Mouse (Mus musculus) retina, embryonic 14.5 days (tissue): ENCODE measurements around the gene Gpr4.

Experiments used
- DNase-seq: peaks from one replicate; pipeline ENCODE4 v3.0.0-alpha.2; 2015; ENCODE audit warnings: low spot score

Gene Gpr4

DNA sequence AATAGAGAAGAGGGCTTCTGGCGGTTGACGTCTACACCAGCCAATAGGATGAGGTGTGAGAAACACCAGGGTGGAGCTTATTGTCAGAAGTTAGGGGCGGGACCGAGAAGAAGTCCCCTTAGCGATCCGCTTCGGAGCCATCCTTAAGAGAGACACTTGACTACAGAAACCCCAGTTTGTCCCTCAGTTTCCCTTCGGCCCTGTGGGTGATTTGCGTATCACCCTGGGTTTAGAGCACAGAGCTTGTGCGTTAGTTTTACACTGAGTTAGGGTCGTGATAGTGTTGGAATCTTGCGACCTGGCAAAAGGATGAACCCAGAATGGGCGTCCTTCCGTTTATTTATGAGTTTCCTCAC lies 16.4 kb downstream of the Gpr4 start:
- DNase-seq: no peak

- no peak for DNase-seq
Measured at GRCm38 (mm10) chr7:19229404-19229803, 17.1 kb downstream of the Gpr4 start.

GRCm38 (mm10) chr7:19230041-19230580 lies 17.8 kb downstream of the Gpr4 start:
- no peak for DNase-seq

DNA sequence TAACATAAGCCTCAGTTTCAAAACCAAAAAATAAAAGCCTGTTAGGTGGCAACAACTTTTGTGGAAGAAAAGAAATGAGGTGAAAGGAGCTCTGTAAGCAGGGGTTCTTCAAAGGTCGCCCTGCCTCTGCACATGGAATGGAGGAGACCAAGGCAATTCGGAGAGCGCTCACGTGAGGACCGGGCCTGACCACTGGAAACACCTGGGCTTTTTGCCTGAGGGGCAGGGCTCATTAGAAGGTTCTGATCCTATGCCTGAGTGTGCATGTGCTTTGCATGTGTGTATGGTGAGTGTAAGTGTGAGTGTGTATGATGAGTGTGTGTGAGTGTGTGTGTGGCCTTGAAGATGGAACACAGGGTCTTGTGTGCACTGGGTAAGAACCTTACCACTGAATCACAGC lies 18.6 kb downstream of the Gpr4 start:
- DNase-seq: no peak

GRCm38 (mm10) chr7:19231849-19232248 lies 19.5 kb downstream of the Gpr4 start:
- no peak for DNase-seq

DNA sequence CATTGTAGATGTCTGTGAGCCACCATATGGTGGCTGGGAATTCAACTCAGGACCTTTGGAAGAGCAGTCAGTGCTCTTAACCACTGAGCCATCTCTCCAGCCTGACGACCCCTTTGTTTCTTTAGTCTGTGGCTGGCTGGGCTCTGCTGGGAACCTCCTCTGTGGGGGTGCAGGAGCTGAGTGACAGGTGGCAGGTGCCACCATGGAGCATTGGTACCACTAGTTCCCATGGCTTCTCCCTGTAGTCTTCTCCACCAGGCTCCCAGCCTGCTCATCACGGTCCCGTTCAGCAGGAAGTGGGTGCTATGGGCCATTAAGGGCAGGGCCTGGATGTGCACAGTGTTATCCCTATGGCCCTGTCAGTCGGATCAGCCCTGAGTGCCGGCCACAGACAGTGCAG lies 22.3 kb downstream of the Gpr4 start:
- no peak for DNase-seq

- no peak for DNase-seq
Measured at GRCm38 (mm10) chr7:19235092-19235671, 22.8 kb downstream of the Gpr4 start.

DNA sequence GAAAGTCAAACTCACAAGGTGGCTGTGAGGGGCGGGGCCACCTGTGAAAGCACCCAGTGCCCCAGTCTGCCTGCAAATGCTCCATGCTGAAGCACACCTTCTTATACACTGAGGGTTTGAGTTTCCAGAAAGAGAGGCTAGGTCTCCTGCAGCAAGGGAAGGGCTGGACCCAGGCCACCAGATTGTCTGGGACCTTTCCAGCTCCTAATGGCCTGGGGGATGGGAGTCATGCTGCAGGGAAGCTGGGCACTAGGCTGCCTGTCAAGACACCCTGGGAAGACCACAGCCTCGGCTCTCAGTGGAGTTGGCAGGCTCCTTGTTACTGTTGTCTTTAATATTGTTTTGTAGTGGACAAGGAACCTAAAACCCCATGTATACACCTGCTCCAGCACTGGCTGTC lies 24.1 kb downstream of the Gpr4 start:
- no peak for DNase-seq

DNA sequence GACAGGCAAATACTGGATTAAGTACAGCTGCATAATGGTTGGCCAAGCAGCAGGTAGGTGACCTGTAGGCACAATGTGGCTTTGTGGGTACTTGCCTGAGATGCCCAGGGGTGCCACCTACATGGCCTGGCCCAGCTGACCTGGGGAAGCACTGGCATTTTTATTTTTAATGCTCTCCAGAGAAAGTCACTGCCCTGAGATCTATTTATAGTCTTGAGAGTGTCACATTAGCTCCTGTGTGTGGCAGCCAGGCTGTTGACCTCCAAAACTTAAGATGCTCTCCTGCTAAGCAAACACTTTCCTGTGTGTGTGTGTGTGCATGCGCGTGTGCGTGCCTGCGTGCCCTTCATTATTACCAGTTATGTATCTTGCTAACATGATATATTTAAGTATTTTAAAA lies 26.0 kb downstream of the Gpr4 start:
- no peak for DNase-seq

GRCm38 (mm10) chr7:19239423-19239822 lies 27.1 kb downstream of the Gpr4 start:
- DNase-seq: peak; percentile 96

- DNase-seq: no peak
Measured at GRCm38 (mm10) chr7:19239986-19240385, 27.6 kb downstream of the Gpr4 start.

- no peak for DNase-seq
Measured at GRCm38 (mm10) chr7:19240905-19241463, 28.6 kb downstream of the Gpr4 start.

GRCm38 (mm10) chr7:19242005-19242404 lies 29.7 kb downstream of the Gpr4 start:
- no peak for DNase-seq

DNA sequence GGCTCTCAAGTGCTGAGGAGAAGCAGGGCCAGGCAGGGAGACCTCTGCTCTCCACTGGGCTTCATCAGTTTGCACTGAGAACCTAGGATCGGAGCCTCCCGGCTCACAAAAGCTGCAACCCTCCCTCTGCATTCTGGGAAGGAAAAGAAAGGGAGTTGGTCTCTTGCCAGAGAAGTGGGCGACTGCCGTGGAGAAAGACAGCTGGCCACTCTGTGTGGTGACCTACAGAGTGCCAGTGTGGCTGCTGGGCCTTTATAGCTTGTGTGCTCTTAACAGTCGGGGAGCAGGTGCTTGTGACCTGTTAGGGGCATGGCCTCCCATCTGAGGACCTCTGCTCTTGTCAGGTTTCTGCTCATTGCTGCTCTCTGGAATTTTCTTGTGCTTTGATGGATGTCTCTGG lies 31.5 kb downstream of the Gpr4 start:
- no peak for DNase-seq

DNA sequence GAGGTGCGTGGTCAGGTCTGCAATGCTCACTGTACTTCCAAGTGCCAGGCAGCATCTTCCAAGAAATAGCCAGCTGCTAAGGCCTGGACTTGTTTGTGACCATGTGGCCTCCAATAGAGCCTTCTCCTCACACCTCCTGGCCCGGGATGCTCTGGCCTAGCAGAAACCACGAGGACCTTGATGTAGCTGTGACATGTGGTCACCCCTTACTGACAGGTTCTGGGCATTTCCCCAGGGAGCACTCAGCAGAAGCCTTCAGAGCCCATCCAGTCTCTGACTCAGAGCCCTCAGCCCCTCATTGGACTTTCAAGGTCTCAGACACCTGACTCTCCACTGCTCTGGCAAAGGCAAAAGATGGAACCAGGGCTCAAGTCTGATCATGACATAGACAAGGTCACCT lies 32.7 kb downstream of the Gpr4 start:
- DNase-seq: no peak

DNA sequence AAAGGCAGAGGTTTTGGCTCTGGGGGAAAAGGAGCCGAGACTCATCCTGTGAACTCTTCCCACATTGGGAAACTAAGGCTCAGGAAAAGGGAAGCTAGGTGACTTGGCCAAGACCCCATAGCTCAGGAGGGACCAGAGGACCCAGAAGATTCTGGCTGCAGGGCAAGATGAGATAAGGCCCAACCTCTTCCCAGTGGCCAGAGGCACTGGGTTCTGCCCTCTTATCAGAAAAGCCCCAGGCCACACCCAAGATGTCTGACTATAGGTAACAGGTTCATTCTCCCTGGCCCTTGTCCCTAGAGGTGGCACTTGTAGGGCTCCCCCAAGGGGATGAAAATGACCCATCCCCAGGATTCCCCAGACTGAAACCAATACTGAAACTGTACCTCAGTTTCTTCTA lies 34.5 kb downstream of the Gpr4 start:
- no peak for DNase-seq

DNA sequence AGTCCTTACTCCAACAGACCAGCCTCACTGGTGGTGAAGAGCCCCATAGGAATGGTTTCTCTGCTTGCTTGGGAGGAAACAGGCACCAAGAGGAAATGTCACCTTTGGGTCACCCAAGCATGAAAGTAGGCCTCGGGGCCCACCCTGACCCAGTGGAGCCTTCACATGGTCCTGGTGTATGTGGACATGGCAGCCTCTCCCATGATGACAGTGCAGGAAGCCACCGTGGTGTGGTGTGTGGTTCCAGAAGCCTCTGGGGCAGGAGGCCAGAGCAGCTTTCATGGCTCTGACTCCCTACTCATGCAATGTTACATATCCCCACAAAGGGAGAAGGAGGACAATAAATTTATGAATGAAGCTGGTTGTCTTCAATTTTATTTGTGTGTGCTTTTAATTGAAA lies 35.2 kb downstream of the Gpr4 start:
- DNase-seq: no peak

DNA sequence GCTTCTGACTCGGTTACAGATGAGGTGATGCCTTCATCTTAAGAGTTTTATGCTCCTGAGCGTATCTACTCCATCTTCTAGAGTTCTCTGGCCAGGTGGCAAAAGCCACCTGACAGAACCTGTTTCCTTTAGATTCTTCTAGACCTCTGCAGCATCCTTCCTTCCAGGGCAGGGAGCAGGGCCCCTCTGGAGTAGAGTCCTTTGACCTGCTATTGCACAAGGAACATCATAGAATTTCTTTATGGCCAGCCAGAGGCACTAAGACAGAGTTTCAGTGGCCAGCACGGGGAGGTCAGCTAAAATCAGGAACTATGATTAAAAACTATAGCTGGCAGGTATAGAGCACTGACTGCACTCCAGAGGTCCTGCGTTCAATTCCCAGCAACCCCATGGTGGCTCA lies 39.7 kb downstream of the Gpr4 start:
- DNase-seq: no peak

DNA sequence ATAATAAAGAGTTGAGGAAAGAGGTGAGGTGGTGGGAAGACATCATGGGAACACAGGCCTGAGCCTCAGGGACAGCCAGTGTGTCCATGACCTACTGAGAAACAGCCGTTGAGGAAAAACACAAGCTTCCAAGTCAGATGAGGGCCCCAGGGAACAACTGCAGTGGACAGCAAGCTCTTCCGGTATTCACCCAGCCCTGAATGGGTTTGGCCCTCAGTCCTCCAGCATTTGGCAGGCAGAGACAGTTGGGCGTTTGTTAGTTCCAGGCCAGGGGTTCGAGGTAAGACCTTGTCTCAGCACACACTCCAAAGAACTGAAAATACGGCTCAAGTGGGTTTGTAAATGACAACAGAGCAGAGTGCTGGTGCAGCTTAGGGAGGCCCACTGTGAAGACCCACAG lies 41.1 kb downstream of the Gpr4 start:
- no peak for DNase-seq

DNA sequence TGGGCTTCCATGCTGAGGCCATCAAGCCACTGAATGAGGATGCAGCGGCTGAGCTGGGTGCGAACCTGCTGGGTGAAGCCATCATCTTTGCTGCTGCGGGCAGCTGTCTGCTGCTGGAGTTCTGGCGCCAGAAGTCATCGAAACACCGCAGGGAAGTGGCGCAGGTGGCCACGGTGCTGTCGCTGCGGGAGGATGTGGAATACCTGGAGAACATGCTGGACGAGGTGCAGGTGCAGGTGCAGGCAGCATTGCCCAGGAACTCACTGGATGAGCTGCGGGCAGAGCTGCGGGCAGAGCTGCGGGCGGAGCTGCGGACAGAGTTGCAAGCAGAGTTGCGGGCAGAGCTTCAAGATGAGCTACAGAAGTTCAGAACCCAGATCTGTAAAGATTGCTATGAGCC lies 43.1 kb downstream of the Gpr4 start:
- no peak for DNase-seq

DNA sequence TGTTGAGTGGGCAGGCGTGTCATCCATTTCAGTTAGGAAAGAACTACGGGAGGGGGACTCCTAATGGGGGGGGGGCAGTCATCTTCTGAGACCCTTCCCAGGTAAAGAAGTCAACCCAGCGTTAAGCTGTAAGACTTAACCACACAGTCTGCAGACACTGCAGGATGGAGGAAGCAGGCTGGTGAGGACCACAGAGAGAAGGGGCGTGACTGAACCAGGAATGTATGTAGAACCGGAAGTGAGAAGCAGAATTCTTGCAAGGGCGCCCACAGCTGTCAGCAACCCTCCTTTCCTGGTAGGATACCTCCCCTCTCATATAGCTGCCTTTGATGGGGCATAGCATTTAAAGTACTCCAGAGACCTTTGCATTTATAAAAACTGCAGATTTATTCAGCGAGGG lies 44.2 kb downstream of the Gpr4 start:
- DNase-seq: no peak

DNA sequence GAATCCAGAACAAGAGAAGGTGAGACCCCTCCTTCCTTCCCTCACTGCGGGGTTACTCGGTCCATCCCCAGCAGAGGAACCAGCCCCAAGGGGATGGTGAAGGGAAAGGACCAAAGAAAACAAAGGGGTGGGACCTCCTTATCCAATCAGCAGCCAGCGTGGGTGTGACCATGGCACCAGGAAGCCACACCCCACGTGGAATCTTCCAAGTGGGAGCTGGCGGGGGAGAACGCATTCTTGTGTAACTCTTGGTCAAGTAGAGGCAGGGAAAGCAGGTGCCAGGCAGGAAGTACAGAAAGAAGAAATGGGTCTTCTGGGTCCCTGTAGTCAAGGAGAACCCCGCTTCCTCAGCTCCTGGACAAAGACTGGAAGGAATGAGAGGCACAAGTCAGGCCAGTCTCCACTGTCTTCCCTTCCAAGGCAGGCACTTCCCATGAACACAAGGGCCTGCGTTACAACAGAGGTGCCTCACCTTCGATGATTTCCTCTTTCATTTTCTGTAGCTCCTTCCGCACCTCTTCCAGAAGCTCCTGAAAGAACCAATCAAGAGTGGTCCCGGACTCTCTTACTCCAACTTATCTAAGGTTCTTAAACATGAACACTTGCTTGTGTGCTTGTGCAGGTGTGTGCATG lies 45.2 kb downstream of the Gpr4 start:
- DNase-seq: peak; percentile 71

DNA sequence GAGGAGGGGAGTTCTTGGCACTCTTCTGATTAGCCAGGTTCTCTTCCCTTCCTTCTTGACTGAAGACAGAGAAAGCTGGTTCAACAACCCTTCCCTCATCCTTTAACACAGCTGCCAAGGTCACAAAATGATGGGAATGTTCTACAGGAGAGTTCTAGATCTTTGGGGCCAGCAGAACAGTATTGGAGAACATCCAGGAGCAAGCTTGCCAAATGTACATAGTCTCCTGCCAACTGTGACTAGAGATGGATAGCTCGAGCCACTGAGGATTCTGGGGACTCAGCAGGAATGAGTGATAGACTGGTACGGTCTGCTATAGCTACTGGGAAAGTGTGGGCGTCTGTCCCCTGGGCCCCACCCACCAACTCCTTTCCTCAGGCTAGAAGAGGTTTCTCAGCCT lies 46.0 kb downstream of the Gpr4 start:
- DNase-seq: no peak

DNA sequence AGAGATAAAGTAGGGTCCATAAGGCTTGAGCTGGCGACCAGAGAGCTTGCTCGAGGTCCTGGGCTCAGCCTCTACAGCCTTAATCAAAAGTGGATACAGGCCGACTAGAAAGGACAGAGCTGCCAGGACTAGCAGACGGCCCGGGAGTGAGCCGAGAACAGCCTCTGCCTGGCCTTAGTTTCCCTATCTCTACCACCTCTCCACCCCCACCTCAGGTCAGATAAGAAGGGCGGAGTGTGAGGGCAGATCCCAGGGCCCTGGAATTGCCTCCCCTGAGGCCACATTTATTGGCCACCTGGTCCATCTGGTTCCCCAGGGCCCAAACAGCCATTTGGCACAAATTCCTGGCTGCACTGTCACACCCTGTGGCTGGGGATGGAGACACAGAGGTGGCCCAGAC lies 52.8 kb downstream of the Gpr4 start:
- no peak for DNase-seq
